Mouse (Mus musculus) heart, adult 11 months (tissue): ENCODE measurements around the gene Zfpm1.
A peak's percentile ranks its signal among the peaks of the same experiment; 100 is the strongest.

ENCODE experiments used
- DNase-seq: peaks from one replicate; pipeline ENCODE4 v3.0.0; 2022

Gene Zfpm1

GRCm38 (mm10) chr8:122282035-122282358 is at the start of gene Zfpm1:
TSS of gene Zfpm1 (plus strand) at chr8:122282141.
- DNase-seq, result no peak

DNA sequence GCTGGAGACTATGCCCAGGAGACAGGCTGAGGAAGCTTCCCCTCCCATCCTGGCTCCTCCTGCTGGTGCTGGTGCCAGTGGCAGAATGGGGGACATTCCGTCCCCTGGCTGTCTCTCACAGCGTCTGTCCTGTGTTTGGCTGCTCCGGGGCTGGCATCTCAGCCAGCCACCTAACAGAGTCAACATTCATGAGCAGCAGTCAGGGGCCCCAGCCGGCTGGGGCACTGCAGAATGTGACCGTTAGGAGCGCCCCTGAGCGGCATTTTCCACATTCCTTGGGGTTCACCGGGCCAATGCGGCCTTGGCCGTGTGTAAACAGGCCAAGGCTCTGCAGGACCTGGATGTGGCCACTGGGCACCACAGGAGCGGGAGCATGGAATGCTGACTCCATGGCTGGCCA is 47.9 kb upstream of the Zfpm1 start:
- DNase-seq, result peak; percentile 99

GRCm38 (mm10) chr8:122236521-122236920 is 45.4 kb upstream of the Zfpm1 start:
- no peak for DNase-seq

DNA sequence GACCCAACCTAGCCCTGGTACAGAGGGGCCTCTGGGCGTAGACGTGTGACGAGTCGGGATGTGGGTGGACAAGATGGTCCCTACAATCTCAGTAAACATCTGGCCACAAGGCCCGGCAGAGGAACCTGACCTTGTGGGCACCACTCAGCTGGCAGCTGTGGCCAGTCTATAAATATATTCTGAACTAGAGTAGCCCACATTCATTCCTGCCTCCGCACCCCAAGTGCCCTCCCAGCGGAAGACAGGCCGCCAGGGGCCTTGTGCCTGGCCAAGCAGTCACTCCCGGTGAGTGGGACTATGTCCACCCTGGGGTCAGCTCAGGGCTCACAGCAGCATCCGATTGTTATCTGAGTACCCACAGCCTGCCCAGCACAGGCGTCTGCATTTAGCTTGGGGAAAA is 43.7 kb upstream of the Zfpm1 start:
- peak; percentile 96 for DNase-seq

DNA sequence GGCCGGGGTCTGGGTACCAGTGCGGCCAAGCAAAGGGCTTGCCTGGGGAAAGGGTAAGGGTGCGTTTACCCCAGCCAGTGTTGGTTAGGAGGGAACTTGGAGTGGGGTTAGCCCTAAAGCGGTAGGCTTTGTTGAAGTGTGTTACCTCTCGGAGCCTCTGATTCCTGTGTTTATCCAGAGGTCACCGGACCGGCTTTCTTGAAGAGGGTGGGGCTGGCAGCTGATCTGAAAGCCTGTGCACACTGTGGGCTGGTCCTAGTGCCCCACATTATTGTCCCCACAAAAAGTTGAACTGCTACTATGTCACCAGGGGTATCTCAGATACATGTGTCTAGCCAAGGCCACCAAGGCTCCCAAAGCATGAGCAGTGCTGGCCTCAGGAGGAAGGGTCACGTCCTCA is 43.2 kb upstream of the Zfpm1 start:
- DNase-seq, result no peak

DNA sequence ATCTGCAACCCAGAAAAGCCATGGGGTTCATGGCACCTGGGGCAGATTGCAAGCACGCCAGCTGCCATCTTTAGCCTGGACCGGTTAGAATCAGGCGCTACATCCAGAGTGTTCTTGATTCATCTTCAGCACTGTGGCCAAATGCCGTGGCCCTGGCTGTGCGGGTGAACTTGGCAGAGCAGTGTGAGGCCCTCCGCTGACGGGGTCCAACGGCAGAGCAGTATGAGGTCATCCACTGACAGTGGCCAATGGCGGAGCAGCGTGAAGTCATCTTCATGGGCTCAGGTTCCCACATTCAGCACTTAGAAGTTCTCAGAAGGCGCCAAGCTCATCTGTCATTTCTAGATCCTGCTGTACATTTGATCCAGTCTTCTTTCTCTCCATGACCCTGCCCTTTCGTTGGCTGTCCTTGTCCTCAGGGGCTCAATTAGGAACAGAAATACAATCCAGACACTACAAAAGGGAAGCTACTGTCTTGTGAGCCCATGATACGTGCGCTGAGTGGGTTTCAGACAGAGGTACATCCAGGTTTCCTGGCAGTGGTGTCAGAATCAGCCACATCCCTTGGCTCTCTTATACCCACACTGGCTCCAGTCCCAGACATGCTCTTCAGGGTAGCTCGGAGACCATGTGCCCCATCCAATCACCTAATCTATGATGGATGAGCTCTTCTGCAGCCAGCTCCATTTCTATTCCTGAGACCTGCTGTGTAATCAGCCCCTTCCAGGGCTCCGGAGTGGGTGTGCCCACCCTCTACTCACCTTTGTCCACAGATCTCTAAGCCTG is 41.5 kb upstream of the Zfpm1 start:
- DNase-seq, result no peak

- DNase-seq, result no peak
Observed at GRCm38 (mm10) chr8:122243310-122243709, 38.6 kb upstream of the Zfpm1 start.

- DNase-seq, result no peak
Observed at GRCm38 (mm10) chr8:122245161-122245560, 36.8 kb upstream of the Zfpm1 start.

- DNase-seq, result no peak
Observed at GRCm38 (mm10) chr8:122246257-122247211, 35.4 kb upstream of the Zfpm1 start.

GRCm38 (mm10) chr8:122251739-122252138 is 30.2 kb upstream of the Zfpm1 start:
- DNase-seq, result no peak

- no peak for DNase-seq
Observed at GRCm38 (mm10) chr8:122252366-122252765, 29.6 kb upstream of the Zfpm1 start.

DNA sequence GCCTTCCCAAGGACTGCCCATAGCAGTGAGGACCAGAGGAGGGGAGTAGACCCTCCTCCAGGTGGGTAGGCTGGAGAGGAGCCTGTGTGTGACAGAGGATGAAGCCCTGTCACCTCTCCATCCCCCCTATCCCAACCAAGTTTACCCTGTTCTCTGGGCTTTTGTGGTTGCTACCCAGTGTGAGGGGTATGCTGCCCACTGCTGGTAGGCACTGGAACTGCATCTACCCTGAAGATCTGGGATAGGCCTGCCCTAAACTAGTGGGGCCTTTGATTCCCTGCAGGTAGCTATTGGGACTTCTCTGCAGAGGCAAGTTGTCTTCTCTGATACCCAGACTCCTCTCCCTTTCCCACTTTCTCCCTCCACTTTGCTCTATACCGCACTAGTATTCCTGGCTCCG is 22.6 kb upstream of the Zfpm1 start:
- DNase-seq, result peak; percentile 96

GRCm38 (mm10) chr8:122260755-122261154 is 21.2 kb upstream of the Zfpm1 start:
- DNase-seq, result no peak

DNA sequence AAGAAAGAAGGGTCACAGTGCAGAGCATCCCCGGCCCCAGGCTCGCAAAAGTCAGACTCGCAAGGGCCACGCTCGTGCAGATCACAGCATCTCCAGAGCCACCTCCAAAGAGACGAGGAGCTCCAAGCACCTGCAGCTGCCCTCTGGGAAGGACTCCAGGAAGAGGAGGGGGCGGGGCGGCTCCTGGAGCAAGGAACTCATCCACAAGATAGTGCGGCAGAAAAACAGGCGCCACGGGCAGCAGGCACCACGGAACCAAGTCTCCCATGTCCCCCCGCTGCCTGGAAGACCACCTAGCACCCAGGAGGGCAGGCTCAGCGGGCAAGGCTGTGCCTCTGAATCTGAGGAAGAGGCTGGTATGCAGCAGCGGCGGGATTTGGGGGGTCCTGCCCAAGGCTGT is 19.1 kb upstream of the Zfpm1 start:
- no peak for DNase-seq

DNA sequence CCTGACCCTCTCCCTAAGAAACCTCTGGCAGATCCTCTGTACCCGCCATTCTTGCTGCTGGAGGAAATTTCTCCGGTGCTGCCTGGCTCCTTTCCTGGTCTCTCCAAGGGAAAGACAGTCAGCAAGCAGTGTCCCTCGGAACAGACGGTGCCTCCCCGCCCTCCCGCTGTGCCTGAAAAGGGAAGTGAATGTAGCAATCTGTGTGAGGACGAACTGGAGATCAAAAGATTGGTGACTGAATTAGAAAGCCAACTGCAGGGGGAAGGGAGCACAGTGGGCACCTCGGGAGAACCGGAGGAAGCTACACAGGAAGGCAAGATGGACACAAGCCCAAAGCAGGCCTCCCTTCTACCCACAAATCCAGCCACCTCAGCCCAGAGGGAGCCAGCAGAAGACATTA is 17.7 kb upstream of the Zfpm1 start:
- no peak for DNase-seq

DNA sequence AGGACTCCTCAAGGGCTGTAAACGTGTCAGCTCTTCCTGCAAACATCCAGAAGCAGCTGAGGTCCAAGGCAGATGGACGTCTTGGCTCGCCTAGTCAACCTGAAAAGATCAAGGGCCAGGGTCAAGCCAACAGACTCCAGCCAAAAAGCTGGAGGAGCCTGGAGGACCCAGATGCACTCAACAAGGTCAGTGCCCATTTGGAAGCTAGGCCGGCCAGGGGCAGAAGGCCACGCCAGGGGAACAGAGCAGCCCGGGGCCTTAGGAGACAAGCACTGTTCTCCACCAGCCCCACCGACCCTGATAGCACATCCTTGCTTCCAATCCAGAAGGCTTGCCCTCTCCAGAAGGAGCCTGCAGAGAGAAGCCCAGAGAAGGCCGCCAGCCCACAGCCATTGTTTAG is 16.4 kb upstream of the Zfpm1 start:
- DNase-seq, result no peak

DNA sequence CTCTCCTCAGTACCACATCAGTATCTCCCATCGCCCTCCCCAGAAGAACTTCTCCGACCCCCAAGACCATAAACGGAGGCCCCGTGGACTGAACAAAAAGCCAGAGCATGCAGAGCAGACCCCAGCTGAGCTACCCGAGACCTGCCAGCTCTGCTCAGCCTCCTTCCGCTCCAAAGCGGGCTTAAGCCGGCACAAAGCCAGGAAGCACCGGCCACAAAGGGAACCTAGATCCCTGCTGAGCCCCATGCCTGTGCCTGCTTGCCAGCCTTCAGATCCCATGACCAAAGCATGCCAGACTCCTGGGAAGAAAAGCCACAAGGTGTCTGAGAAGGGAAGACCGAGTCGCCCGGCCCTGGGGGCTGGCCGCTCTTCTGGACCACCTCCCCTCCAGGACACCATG is 15.1 kb upstream of the Zfpm1 start:
- no peak for DNase-seq

DNA sequence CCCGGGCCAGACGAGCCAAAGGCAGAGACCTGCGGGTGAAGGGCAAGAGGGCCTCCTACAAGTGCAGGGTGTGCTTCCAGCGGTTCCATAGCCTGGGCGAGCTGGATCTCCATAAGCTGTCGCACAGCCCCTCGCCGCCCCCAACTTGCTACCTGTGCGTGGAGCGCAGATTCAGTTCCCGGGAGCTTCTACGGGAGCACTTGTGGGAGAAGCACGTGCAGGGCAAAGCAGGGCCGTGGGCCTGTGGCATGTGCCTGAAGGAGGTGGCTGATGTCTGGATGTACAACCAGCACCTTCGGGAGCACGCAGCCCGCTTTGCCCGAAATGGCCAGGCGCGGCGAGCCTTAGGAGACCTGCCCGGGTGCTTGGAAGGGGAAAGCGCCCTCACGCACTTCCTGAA is 13.1 kb upstream of the Zfpm1 start:
- DNase-seq, result no peak

- peak; percentile 96 for DNase-seq
Observed at GRCm38 (mm10) chr8:122269404-122269803, 12.5 kb upstream of the Zfpm1 start.

DNA sequence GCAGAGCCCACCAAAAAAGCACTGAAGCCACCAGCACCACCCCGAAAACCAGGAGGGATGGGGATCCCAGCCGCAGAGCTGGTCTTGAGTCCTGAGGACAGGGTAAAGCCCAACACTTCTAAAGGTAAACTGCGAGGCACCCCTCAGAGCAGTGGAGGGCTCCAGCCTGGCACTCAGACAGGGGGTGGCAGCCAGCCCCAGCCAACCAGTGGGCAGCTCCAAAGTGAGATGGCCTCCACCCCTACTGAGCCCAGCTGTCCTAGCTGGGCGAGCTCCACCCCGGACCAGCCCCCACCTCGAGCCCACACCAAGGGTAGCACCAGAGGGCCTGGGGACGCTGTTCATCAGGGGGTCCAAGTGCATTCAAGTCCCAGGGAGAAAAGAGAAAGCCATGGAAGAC is 11.4 kb upstream of the Zfpm1 start:
- no peak for DNase-seq

GRCm38 (mm10) chr8:122273152-122273551 is 8.8 kb upstream of the Zfpm1 start:
- DNase-seq, result peak; percentile 97

DNA sequence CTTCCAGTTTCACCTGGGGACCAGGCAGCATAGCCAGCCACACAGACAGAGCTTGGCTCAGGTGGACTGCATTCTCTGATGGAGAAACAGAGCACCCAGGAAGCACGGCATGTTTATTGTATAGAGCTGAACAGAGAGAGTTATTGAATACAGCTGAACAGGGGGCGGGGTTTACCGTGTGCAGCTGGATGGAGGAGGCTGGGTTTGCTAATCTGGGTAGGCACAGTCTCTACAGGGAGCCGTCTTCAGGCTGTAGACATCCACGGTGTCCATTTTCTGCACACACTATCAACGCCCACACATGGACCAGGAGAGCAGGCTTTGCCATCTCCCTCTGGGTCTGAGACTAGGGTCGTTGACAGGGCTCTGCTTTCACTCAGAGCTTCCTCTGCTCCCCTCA is 8.1 kb upstream of the Zfpm1 start:
- no peak for DNase-seq

DNA sequence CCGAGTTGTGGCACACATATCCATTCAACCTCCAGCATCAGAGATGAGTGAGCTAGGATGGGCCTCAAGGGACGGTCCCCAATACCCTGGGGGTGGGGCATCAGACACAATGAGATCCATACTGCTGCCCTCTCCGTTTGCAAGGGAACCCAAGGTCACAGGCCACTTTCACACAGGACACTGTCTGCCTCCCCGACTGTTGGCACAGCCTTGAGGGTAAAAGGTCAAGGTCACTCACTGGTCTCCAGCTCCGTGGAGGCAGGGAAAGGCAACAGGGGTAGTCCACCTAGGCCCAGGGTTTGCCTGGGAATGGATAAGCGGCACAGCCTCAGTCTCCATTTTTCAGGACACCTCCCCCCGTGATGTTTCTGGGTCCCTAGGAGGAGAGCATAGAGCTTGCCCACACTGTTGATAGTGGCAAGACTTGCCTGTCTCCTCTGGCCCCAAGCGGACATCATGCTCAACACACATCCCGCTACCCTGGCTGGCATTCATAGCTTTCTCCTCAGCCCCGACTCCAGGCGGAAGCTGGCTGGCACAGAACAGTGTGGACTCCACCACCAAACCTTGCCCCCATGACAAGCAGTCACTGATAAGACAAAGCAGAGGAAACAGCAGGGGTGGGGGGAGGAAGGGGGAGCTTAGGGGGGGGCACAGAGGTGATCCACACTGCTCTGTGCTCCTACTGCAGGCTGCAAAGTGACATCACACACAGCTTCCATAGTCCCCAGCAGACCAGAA is 7.1 kb upstream of the Zfpm1 start:
- no peak for DNase-seq

GRCm38 (mm10) chr8:122276308-122276707 is 5.6 kb upstream of the Zfpm1 start:
- DNase-seq, result no peak
